Mouse (Mus musculus) embryonic facial prominence, embryonic 14.5 days (tissue): ENCODE results near the gene Tmem208. TPM values are rescaled to one million over a fixed set of nuclear protein-coding genes. Genes with fewer than 3 reads are reported as not detected.
A peak's percentile ranks its signal among the peaks of the same experiment; 100 is the strongest.

Experiments used
- ATAC-seq: fragments of 200-750 bp; cut with Nextera tagmentation; 2 replicates; pipeline ENCODE4 v1.8.0; 2017; ENCODE audit warnings: low read depth, moderate number of reproducible peaks, moderate TSS enrichment
- DNase-seq: peaks from one replicate; pipeline ENCODE4 v3.0.0-alpha.2; 2015; ENCODE audit warnings: low spot score
- H3K27ac ChIP-seq: fragments of 300-500 bp; sonication (generic); replicated peaks from 2 replicates; pipeline ENCODE4 v1.5.1; 2014; ENCODE audit warnings: low read depth, mild to moderate bottlenecking, low read length, moderate library complexity
- H3K27me3 ChIP-seq: fragments of 300-500 bp; sonication (generic); replicated peaks from 2 replicates; pipeline ENCODE4 v1.6.1; 2014; ENCODE audit warnings: low read length; ENCODE audit not compliant: control insufficient read depth, insufficient read depth
- H3K36me3 ChIP-seq: fragments of 300-500 bp; sonication (generic); 2 replicates; pipeline ENCODE4 v1.6.1; 2014; ENCODE audit warnings: low read length, mixed read lengths; ENCODE audit not compliant: control insufficient read depth, insufficient read depth
- H3K4me1 ChIP-seq: fragments of 300-500 bp; sonication (generic); 2 replicates; pipeline ENCODE4 v1.6.1; 2014; ENCODE audit warnings: antibody characterized with exemption, low read length; ENCODE audit not compliant: control insufficient read depth, insufficient read depth
- H3K4me2 ChIP-seq: fragments of 300-500 bp; sonication (generic); 2 replicates; pipeline ENCODE4 v1.6.1; 2014; ENCODE audit warnings: low read depth, mild to moderate bottlenecking, low read length, moderate library complexity, mixed read lengths
- H3K4me3 ChIP-seq: fragments of 300-500 bp; sonication (generic); 2 replicates; pipeline ENCODE4 v1.5.1; 2014; ENCODE audit warnings: low read depth, mild to moderate bottlenecking, low read length
- H3K9ac ChIP-seq: fragments of 300-500 bp; sonication (generic); 2 replicates; pipeline ENCODE4 v1.6.1; 2014; ENCODE audit warnings: low read depth, mild to moderate bottlenecking, low read length, moderate library complexity, mixed read lengths
- H3K9me3 ChIP-seq: fragments of 300-500 bp; sonication (generic); 2 replicates; pipeline ENCODE4 v1.6.1; 2016; ENCODE audit warnings: low read length; ENCODE audit not compliant: control insufficient read depth
- WGBS: fragments of 180-500 bp; shearing (Covaris S2); extraction: QIAGEN DNeasy Blood & Tissue Kit; methylation state at CpG from one replicate; pipeline ENCODE4 v1.1.7; 2014; 5-methylcytosine and 5-hydroxymethylcytosine counted together
- polyA plus RNA-seq: library from polyadenylated mRNA; unstranded; fragments of >200 nt; fragmentation: Nextera tagmentation; extraction: Ambion mirVana; gene quantifications from 2 replicates; pipeline ENCODE4 v1.2.1, GENCODE M21; 2014

Tmem208 gene
- polyA plus RNA-seq, 1 experiment from 2014 or later: 132 TPM

GRCm38 (mm10) chr8:105342768-105343167 is 16.6 kb downstream of the Tmem208 start:
- H3K4me3 ChIP-seq: no peak overlapping the region
- H3K9ac ChIP-seq: no peak overlapping the region

GRCm38 (mm10) chr8:105343791-105344574 is 17.8 kb downstream of the Tmem208 start:
- peaks cover 21% of the 10 kb centered on the region for H3K4me1 ChIP-seq
- 0 out of 2 replicates have a peak overlapping the region, but pooled peaks have one; percentile 1 for H3K4me2 ChIP-seq
- DNase-seq: no peak
- no peaks in the 10 kb centered on the region for H3K36me3 ChIP-seq
- 64% methylated on average over 8 of the region's 8 CpGs for WGBS
- no peak for ATAC-seq
- H3K9me3 ChIP-seq: no peaks in the 10 kb centered on the region
- H3K9ac ChIP-seq: no peak overlapping the region
- H3K27ac ChIP-seq: no peak overlapping the region
- no peaks in the 10 kb centered on the region for H3K27me3 ChIP-seq
- H3K4me3 ChIP-seq: no peak overlapping the region

More at GRCm38 (mm10) chr8:105342768-105343167, 16.6 kb downstream of the Tmem208 start:
- no peaks in the 10 kb centered on the region for H3K27me3 ChIP-seq
- H3K9me3 ChIP-seq: no peaks in the 10 kb centered on the region
- H3K36me3 ChIP-seq: no peaks in the 10 kb centered on the region
- DNase-seq: no peak
- no peak for ATAC-seq
- H3K4me1 ChIP-seq: peaks cover 21% of the 10 kb centered on the region
- no peak overlapping the region for H3K4me2 ChIP-seq
- WGBS: 77% methylated on average over 4 of the region's 4 CpGs
- H3K27ac ChIP-seq: no peak overlapping the region

- Histone ChIP-seq H3K36me3 (no peaks in the 10 kb centered on the region), H3K4me2 (peak overlapping the region; percentile 98), H3K27ac (peak overlapping the region; percentile 28; the same call in 1 of the 2 replicates), H3K4me3 (no peak overlapping the region), H3K9me3 (no peaks in the 10 kb centered on the region), H3K4me1 (peaks cover 22% of the 10 kb centered on the region), H3K27me3 (no peaks in the 10 kb centered on the region), H3K9ac (peak overlapping the region; percentile 30; the same call in 1 of the 2 replicates)
- ATAC-seq: no peak
- WGBS: 44% methylated on average over 7 of the region's 7 CpGs
- DNase-seq: peak; percentile 53
Observed at GRCm38 (mm10) chr8:105345061-105345975, 19.2 kb downstream of the Tmem208 start.

- H3K27ac ChIP-seq: peak overlapping the region; percentile 65
- H3K36me3 ChIP-seq: no peaks in the 10 kb centered on the region
- H3K4me1 ChIP-seq: peaks cover 24% of the 10 kb centered on the region
- DNase-seq (peak; percentile 57), ATAC-seq (peak; percentile 10)
- peak overlapping the region; percentile 98 for H3K4me2 ChIP-seq
- peak overlapping the region; percentile 51 for H3K4me3 ChIP-seq
- WGBS: 1% methylated on average over 23 of the region's 34 CpGs
- no peaks in the 10 kb centered on the region for H3K9me3 ChIP-seq
- H3K27me3 ChIP-seq: no peaks in the 10 kb centered on the region
- peak overlapping the region; percentile 57 for H3K9ac ChIP-seq
Observed at GRCm38 (mm10) chr8:105346611-105347427, 20.7 kb downstream of the Tmem208 start.

- no peaks in the 10 kb centered on the region for H3K36me3 ChIP-seq
- peaks cover 24% of the 10 kb centered on the region for H3K4me1 ChIP-seq
- peak within 1 kb of the TSS; percentile 51 for H3K4me3 ChIP-seq
- H3K9me3 ChIP-seq: no peaks in the 10 kb centered on the region
- H3K27ac ChIP-seq: peak within 1 kb of the TSS; percentile 79
- peak within 1 kb of the TSS; percentile 81 for H3K9ac ChIP-seq
- peak within 1 kb of the TSS; percentile 98 for H3K4me2 ChIP-seq
- peak; percentile 98 for DNase-seq
- ATAC-seq: peak; percentile 91
- no peaks in the 10 kb centered on the region for H3K27me3 ChIP-seq
- WGBS: under 1% methylated on average over 35 of the region's 53 CpGs
Observed at GRCm38 (mm10) chr8:105347428-105348221, 21.5 kb downstream of the Tmem208 start, which contains the start of gene Fhod1. Gene Fhod1 (minus strand): TSS chr8:105347953.

GRCm38 (mm10) chr8:105348450-105349095 is 22.4 kb downstream of the Tmem208 start, which contains the start of gene Slc9a5:
Gene Slc9a5 (plus strand): TSS chr8:105348843.
- no peaks in the 10 kb centered on the region for H3K27me3 ChIP-seq
- WGBS: under 1% methylated on average over 34 of the region's 34 CpGs
- peak within 1 kb of the TSS; percentile 98 for H3K4me2 ChIP-seq
- DNase-seq (peak; percentile 87), ATAC-seq (0 out of 2 replicates have a peak, but pooled peaks have one; percentile 2)
- H3K9ac ChIP-seq: peak within 1 kb of the TSS; percentile 81
- peak within 1 kb of the TSS; percentile 79 for H3K27ac ChIP-seq
- H3K36me3 ChIP-seq: no peaks in the 10 kb centered on the region
- H3K9me3 ChIP-seq: no peaks in the 10 kb centered on the region
- peaks cover 24% of the 10 kb centered on the region for H3K4me1 ChIP-seq
- H3K4me3 ChIP-seq: peak within 1 kb of the TSS; percentile 51

- no peak for ATAC-seq
- peak overlapping the region; percentile 79 for H3K27ac ChIP-seq
- H3K4me2 ChIP-seq: peak overlapping the region; percentile 98
- no peaks in the 10 kb centered on the region for H3K27me3 ChIP-seq
- H3K9ac ChIP-seq: peak overlapping the region; percentile 81
- WGBS: 3% methylated on average over 16 of the region's 48 CpGs
- peaks cover 24% of the 10 kb centered on the region for H3K4me1 ChIP-seq
- DNase-seq: no peak
- no peaks in the 10 kb centered on the region for H3K9me3 ChIP-seq
- no peaks in the 10 kb centered on the region for H3K36me3 ChIP-seq
- peak overlapping the region; percentile 51 for H3K4me3 ChIP-seq
Observed at GRCm38 (mm10) chr8:105349096-105349771, 23.1 kb downstream of the Tmem208 start.
